Mouse (Mus musculus): ENCODE measurements around the gene Bcl7a. TPM values are rescaled to one million over a fixed set of nuclear protein-coding genes. Genes with fewer than 3 reads are reported as not detected.
A peak's percentile ranks its signal among the peaks of the same experiment; 100 is the strongest.

The Bcl7a gene
- total RNA-seq, 2 experiments from 2014 or later: 14.1 to 14.8 TPM

DNA sequence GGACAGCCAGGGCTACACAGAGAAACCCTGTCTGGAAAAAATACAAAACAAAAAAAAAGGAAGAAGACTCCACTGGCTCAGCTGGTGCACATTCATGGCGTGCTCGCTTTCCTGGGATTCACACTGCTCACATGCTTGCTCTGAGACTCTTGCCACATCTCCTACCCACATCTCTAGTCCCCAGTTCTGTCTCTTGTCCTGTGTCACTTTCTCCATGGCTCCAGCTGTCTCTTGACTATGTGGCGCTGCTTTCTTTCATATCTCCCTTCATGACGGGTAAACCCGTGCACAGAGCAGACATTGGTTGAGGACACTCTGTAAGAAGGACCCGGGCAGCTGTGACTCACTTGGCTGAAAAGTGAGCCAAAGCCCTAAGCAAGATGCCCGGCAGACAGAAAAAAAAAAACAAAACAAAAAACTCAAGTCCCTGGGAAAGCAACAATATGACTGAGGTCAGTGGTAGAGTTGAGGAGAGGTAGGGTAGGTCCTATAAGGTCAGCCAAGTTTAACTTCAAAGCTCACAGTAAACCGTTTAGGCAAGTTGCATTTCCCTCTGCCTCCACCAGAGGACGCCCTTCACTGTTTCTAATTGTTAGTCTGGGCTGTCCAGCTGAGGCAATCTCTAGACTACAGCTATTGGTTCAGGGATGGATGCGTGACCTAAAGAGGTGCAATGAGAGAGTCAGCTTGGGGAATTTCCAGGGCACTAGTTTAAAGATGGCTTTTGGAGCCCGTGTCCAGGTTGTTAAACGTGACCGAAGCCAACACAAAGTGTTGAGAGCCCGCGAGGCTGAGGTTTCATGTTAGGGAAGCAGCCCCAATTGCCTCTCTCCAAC lies 33.7 kb downstream of the Bcl7a start:
- DNase-seq: peak; percentile 89

- DNase-seq: no peak
Measured at GRCm38 (mm10) chr5:123378712-123379111, 35.1 kb downstream of the Bcl7a start.

DNA sequence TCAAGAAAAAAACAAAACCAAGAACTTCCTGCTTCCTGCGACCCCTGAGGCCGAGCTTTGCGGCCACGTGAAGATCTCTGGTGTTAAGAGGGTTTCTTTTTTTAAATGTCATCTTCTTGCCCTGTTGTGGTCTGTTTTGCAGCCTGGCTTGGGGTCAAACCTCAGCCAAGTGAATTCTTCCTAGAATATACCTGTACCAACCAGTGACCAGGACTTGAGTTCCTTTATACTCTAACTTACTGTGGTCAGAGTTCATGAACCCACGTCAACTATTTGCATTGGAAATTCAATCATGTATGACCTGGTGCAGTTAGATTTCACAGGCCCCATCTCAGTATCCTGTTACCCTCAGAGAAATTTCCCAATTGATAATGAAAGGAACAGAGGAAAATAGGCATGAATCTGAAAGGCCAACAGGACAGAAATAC lies 35.9 kb downstream of the Bcl7a start:
- DNase-seq: no peak

GRCm38 (mm10) chr5:123381968-123382367 lies 38.3 kb downstream of the Bcl7a start:
- peak; percentile 41 for DNase-seq

DNA sequence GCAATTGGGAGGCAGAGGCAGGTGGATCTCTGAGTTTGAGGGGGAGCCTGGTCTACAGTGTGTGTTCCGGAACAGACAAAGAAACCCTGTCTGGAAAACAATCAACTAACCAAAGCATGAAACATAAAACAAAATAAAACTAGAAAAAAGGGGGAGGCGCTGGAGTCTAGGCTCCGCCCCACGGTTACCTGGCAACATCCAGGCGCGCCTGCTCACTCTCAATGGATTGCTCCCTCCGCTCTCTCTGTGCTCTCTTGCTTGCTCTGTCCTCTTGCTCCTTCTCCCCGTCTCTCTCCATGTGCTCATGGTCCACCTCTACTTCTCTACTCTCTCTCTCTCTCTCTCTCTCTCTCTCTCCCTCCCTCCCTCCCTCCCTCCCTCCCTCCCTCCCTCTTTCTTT lies 39.1 kb downstream of the Bcl7a start:
- DNase-seq: no peak

- no peak for DNase-seq
Measured at GRCm38 (mm10) chr5:123388452-123388851, 44.8 kb downstream of the Bcl7a start.

GRCm38 (mm10) chr5:123390536-123391441 lies 47.2 kb downstream of the Bcl7a start:
- no peak for DNase-seq

- DNase-seq: peak; percentile 47
Measured at GRCm38 (mm10) chr5:123391442-123391809, 47.8 kb downstream of the Bcl7a start.

DNA sequence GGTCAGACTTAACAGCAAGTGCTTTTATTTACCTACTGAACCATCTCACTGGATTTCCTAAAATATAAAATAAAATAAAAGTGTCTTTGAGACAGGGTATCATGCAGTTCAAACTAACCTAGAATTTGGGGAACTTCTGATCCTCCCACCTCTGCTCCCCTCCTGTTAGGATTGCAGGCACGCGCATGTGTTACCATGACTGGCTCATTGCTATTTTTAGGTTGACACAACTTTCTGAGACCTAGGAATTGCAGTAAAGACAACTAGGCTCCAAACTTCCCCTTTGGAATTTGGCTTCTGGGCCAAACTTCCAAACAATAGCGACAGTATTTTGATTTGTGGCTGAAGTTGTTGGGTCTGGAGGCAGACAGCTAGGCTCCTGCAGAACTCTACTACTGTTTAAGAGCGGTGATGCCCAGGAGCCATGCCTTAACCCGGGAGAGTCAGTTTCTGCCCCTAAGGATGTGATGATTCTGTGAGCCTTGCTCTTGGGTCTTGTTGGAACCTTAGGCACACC lies 50.2 kb downstream of the Bcl7a start:
- DNase-seq: peak; percentile 25

GRCm38 (mm10) chr5:123394303-123394956 lies 50.8 kb downstream of the Bcl7a start, which contains the start of gene Mlxip:
TSS of gene Mlxip (plus strand) at chr5:123394798.
- peak; percentile 95 for DNase-seq

- DNase-seq: peak; percentile 46
Measured at GRCm38 (mm10) chr5:123394957-123395881, 51.6 kb downstream of the Bcl7a start.

DNA sequence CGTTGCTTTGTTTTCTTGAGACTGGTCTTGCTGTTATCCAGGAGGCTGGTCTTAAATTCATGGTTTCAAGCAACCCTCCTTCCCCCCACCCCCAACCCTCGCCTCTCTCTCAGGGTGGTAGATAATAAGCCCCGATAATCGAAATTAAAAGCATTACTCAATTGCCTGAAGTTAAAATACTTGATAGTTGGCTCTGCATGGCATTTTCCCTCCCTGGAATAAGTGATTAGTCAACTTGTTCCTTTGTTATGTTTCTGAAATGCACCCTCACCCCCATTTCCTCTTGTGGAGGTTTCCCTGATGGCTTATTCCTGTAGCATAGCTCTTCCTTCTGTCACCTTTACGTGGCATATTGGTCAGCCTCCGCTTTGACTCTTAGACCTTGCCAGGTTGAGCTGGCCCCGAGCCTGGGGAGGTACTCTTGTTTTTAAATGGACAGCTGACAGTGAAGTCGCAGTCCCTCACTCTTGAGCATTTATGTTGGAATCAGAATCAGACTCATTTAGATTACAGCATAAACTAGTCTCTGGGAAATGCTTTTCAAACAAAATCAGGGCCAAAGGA lies 53.3 kb downstream of the Bcl7a start:
- no peak for DNase-seq

- DNase-seq: no peak
Measured at GRCm38 (mm10) chr5:123397786-123398185, 54.2 kb downstream of the Bcl7a start.

DNA sequence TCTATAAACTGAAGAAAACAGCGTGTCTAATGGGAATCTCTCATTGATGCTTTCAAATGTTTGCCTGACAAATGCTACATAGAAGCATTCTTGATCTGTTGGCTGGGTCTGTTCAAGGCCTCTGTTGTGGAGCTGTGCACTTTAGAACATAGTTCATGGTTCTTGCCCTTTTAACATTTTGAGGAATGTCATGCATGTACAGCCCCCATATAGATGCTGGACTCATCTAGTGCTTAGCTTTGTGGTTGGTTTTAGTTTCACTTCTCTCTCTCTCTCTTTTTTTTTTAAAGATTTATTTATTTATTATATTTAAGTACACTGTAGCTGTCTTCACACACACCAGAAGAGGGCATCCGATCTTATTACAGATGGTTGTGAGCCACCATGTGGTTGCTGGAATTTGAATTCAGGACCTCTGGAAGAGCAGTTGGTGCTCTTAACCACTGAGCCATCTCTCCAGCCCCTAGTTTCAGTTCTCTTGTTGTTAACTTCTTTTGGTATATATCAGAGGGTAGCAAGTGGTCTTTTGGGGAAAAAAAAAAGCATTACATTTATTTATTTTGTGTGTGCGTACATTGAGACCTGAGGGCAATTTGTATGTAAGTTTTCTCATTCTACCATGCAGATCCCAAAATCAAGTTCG lies 55.3 kb downstream of the Bcl7a start:
- no peak for DNase-seq

GRCm38 (mm10) chr5:123404480-123404879 lies 60.8 kb downstream of the Bcl7a start:
- no peak for DNase-seq

- DNase-seq: no peak
Measured at GRCm38 (mm10) chr5:123406952-123407351, 63.3 kb downstream of the Bcl7a start.

DNA sequence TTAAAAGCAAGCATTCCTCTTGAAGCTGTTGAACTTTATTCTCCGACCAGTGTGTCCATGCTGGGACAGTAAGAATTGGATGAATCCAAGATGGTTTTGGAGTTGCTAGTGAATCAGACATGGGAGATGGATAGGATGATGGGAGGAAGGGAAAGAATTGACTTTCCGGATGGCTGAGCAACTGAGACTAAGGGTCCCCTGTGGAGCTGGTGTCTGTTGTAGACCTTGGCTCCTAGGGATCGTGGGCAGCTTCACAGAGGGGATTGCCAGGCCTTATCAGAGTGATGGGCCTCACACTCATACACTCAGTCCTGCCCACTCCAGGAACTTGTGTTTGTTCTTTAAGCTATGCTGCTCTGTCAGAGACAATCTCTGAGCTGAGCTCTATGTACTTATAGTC lies 64.5 kb downstream of the Bcl7a start:
- DNase-seq: no peak

DNA sequence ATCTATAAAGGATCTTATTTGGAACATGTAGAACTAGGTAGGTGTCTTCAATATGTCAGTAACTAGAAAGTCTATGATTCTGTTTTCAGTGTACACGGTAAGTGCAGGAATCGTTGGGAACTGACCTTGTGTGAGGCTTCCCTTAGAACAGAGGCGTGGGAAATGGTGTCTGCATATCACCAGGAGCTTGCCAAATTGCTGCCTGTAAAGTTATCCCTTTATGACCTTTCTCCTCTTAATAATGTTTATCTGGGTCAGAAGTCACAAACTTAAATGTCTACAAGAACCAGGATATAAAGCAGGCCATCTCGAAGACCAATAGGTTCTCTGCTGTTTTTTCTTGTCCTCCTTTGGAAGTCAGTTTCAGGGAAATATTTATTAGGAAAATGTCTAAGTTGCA lies 68.6 kb downstream of the Bcl7a start:
- no peak for DNase-seq

DNA sequence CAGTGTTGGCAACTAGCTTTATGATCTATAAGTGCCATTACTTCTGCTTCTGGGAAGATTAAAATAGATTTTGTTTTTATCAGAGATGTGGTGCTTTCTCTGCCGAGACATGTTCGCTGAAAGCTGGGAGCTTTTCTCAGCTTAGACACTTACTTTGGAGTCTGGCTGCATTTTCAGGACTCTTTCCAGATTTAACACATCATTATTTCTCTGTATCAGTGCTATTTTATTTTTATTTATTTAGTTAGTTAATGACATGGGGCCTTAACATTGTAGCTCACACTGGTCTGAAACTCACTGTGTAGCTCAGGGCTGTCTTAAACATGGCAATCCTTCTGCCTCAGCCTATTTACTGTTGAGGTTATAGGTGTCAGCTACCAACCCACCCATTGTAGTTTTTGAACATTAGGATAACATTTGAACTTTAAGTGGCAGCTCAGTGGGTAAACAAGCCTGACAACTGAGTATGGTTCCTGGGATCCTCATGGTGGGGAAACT lies 70.3 kb downstream of the Bcl7a start:
- no peak for DNase-seq

DNA sequence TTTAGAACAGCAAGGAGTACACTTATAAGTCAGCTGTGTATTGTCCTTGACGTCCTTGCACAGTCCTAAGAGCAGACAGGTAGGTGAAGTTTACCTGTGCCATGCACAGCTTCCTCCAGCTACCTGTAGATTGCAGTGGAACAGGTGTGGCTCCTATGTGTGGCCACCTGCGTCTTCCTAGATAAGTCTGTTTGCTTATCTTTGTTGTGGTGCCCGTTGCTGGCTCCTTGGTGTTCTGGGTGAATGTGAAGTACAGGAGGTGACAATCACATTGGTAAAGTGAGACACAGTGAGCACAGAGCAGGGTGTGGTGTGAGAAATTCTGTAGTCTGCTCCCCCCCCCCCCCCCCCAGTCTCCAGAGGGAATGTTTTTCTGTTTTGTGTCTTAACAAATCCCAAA lies 72.5 kb downstream of the Bcl7a start:
- no peak for DNase-seq
